Mouse (Mus musculus): ENCODE measurements around the gene Hdgf. TPM values are rescaled to one million over a fixed set of nuclear protein-coding genes. Genes with fewer than 3 reads are reported as not detected.
A peak's percentile ranks its signal among the peaks of the same experiment; 100 is the strongest.
"Not testable (repeated sequence)": the region's sequence is repeated elsewhere in the genome, so short reads cannot be mapped to it uniquely, and the experiment has no call there.

Gene Hdgf
- 100 to 1,000 TPM; 146 to 151 TPM for total RNA-seq (2021)

GRCm38 (mm10) chr3:87905880-87906485 is at the start of gene Hdgf:
TSS of gene Hdgf (plus strand) at chr3:87906321.
- peak; percentile 95 for DNase-seq

- DNase-seq = no peak
Measured at GRCm38 (mm10) chr3:87857666-87858065, 48.5 kb upstream of the Hdgf start.

- DNase-seq = peak; percentile 72
Measured at GRCm38 (mm10) chr3:87859813-87860212, 46.3 kb upstream of the Hdgf start.

- not testable (repeated sequence) for DNase-seq
Measured at GRCm38 (mm10) chr3:87864111-87864510, 42.0 kb upstream of the Hdgf start.

GRCm38 (mm10) chr3:87877730-87878129 is 28.4 kb upstream of the Hdgf start:
- no peak for DNase-seq

- no peak for DNase-seq
Measured at GRCm38 (mm10) chr3:87884291-87884690, 21.8 kb upstream of the Hdgf start.

- peak; percentile 48 for DNase-seq
Measured at GRCm38 (mm10) chr3:87884708-87885251, 21.3 kb upstream of the Hdgf start.

GRCm38 (mm10) chr3:87885281-87886003 is 20.7 kb upstream of the Hdgf start, which contains the start of gene Prcc:
TSS of gene Prcc (minus strand) at chr3:87885608.
- peak; percentile 89 for DNase-seq

GRCm38 (mm10) chr3:87886004-87886365 is 20.1 kb upstream of the Hdgf start:
- peak; percentile 56 for DNase-seq

GRCm38 (mm10) chr3:87886416-87886815 is 19.7 kb upstream of the Hdgf start:
- no peak for DNase-seq

GRCm38 (mm10) chr3:87887400-87887799 is 18.7 kb upstream of the Hdgf start:
- not testable (repeated sequence) for DNase-seq

- DNase-seq = no peak
Measured at GRCm38 (mm10) chr3:87891481-87891880, 14.6 kb upstream of the Hdgf start.

- no peak for DNase-seq
Measured at GRCm38 (mm10) chr3:87893367-87893905, 12.7 kb upstream of the Hdgf start.

- DNase-seq = no peak
Measured at GRCm38 (mm10) chr3:87899266-87899665, 6.9 kb upstream of the Hdgf start.

GRCm38 (mm10) chr3:87899776-87900175 is 6.3 kb upstream of the Hdgf start:
- no peak for DNase-seq

- DNase-seq = no peak
Measured at GRCm38 (mm10) chr3:87901036-87901624, 5.0 kb upstream of the Hdgf start.

- not testable (repeated sequence) for DNase-seq
Measured at GRCm38 (mm10) chr3:87901959-87902358, 4.2 kb upstream of the Hdgf start.

- no peak for DNase-seq
Measured at GRCm38 (mm10) chr3:87903821-87904220, 2.3 kb upstream of the Hdgf start.

- DNase-seq = peak; percentile 56
Measured at GRCm38 (mm10) chr3:87906601-87906980, 470 bp downstream of the Hdgf start.

- DNase-seq = peak; percentile 52
Measured at GRCm38 (mm10) chr3:87906981-87907857, 1.1 kb downstream of the Hdgf start.

GRCm38 (mm10) chr3:87907906-87908305 is 1.8 kb downstream of the Hdgf start:
- no peak for DNase-seq

GRCm38 (mm10) chr3:87909381-87909780 is 3.3 kb downstream of the Hdgf start:
- DNase-seq = no peak

Measured in heart, postnatal 4 days (tissue).